Mouse (Mus musculus) ES-E14 (cell line): Measurements from ENCODE around the gene Plekhg5.

ENCODE experiments used
- CHD2 ChIP-seq: IDR thresholded peaks from 2 replicates; pipeline ENCODE4 v1.6.1; 2014; ENCODE audit warnings: mild to moderate bottlenecking, low read depth, low read length, inconsistent platforms
- HCFC1 ChIP-seq: IDR thresholded peaks from 2 replicates; pipeline ENCODE4 v1.6.1; 2012; ENCODE audit warnings: low read length, inconsistent platforms, borderline replicate concordance; ENCODE audit not compliant: insufficient read depth
- MAFK ChIP-seq: IDR thresholded peaks from 2 replicates; pipeline ENCODE4 v1.6.1; 2014; ENCODE audit warnings: mild to moderate bottlenecking, low read depth, low read length, inconsistent platforms; ENCODE audit not compliant: insufficient read depth
- ZC3H11A ChIP-seq: IDR thresholded peaks from 2 replicates; pipeline ENCODE4 v1.6.1; 2012; ENCODE audit warnings: low read depth, mild to moderate bottlenecking, inconsistent platforms, low read length, borderline replicate concordance
- ZNF384 ChIP-seq: IDR thresholded peaks from 2 replicates; pipeline ENCODE4 v1.6.1; 2012; ENCODE audit warnings: low read depth, low read length, inconsistent platforms

- no peak for TF ChIP-seq HCFC1
- no peak for TF ChIP-seq CHD2
- no peak for TF ChIP-seq ZC3H11A
- TF ChIP-seq ZNF384: no peak
- no peak for TF ChIP-seq MAFK
These were observed 60.5 kb downstream of the Plekhg5 start for GRCm38 (mm10) chr4:152132772-152133169.
